Mouse (Mus musculus): Measurements from ENCODE around the gene Elane.
"Not testable (repeated sequence)": the region's sequence is repeated elsewhere in the genome, so short reads cannot be mapped to it uniquely, and the experiment has no call there.

- TF ChIP-seq POLR2A (IDR thresholded peaks at IDR 0.05; ENCODE audit: borderline replicate concordance, low read depth, low read length), result not testable (repeated sequence)
- peak; percentile 80 for TF ChIP-seq CTCF (IDR thresholded peaks at IDR 0.05; ENCODE audit: low read depth, low read length)
Observed at GRCm38 (mm10) chr10:79892451-79893118, 6.5 kb downstream of the Elane start.
